Mouse (Mus musculus) limb, embryonic 14.5 days (tissue): Measurements from ENCODE around the gene Sertad2. TPM values are rescaled to one million over a fixed set of nuclear protein-coding genes. Genes with fewer than 3 reads are reported as not detected.

Source experiments
- ATAC-seq: fragments of 200-750 bp; cut with Nextera tagmentation; 2 replicates; pipeline ENCODE4 v1.8.0; 2017; ENCODE audit warnings: low read depth, moderate number of reproducible peaks, moderate TSS enrichment; ENCODE audit not compliant: low FRiP score
- DNase-seq: peaks from one replicate; pipeline ENCODE4 v3.0.0-alpha.2; 2015; ENCODE audit warnings: low spot score
- H3K27ac ChIP-seq: fragments of 300-500 bp; sonication (generic); replicated peaks from 2 replicates; pipeline ENCODE4 v1.5.1; 2014; ENCODE audit warnings: low read depth, mild to moderate bottlenecking, low read length, moderate library complexity, mixed read lengths
- H3K27me3 ChIP-seq: fragments of 300-500 bp; sonication (generic); 2 replicates; pipeline ENCODE4 v1.6.1; 2014; ENCODE audit warnings: low read length, mixed read lengths; ENCODE audit not compliant: control insufficient read depth, insufficient read depth
- H3K36me3 ChIP-seq: fragments of 300-500 bp; sonication (generic); 2 replicates; pipeline ENCODE4 v1.6.1; 2014; ENCODE audit warnings: mild to moderate bottlenecking, low read length, moderate library complexity, mixed read lengths; ENCODE audit not compliant: control insufficient read depth, insufficient read depth
- H3K4me1 ChIP-seq: fragments of 300-500 bp; sonication (generic); 2 replicates; pipeline ENCODE4 v1.6.1; 2014; ENCODE audit warnings: antibody characterized with exemption, low read length, mixed read lengths; ENCODE audit not compliant: control insufficient read depth, insufficient read depth
- H3K4me2 ChIP-seq: fragments of 300-500 bp; sonication (generic); replicated peaks from 2 replicates; pipeline ENCODE4 v1.6.1; 2014; ENCODE audit warnings: low read depth, mild to moderate bottlenecking, low read length, moderate library complexity; ENCODE audit not compliant: severe bottlenecking
- H3K4me3 ChIP-seq: fragments of 300-500 bp; sonication (generic); replicated peaks from 2 replicates; pipeline ENCODE4 v1.5.1; 2014; ENCODE audit warnings: low read length
- H3K9ac ChIP-seq: fragments of 300-500 bp; sonication (generic); 2 replicates; pipeline ENCODE4 v1.6.1; 2014; ENCODE audit warnings: mild to moderate bottlenecking, low read depth, low read length, moderate library complexity; ENCODE audit not compliant: severe bottlenecking
- H3K9me3 ChIP-seq: fragments of 300-500 bp; sonication (generic); 2 replicates; pipeline ENCODE4 v1.6.1; 2016; ENCODE audit warnings: low read length; ENCODE audit not compliant: control insufficient read depth
- POLR2A ChIP-seq: fragments of 200-500 bp; IDR thresholded peaks from 2 replicates; pipeline ENCODE4 v1.8.0; 2012; ENCODE audit warnings: inconsistent platforms, mild to moderate bottlenecking, moderate library complexity, borderline replicate concordance; ENCODE audit not compliant: insufficient read depth, insufficient read length; ENCODE audit errors: extremely low read depth
- WGBS: fragments of 180-500 bp; shearing (Covaris S2); extraction: QIAGEN DNeasy Blood & Tissue Kit; methylation state at CpG from one replicate; pipeline ENCODE4 v1.1.7; 2014; 5-methylcytosine and 5-hydroxymethylcytosine counted together
- polyA plus RNA-seq, 2 experiments: library from polyadenylated mRNA; depleted of rRNA in 1 of 2; stranded (reverse) in 1 of 2; unstranded in 1 of 2; fragments of >200 nt; fragmentation: Nextera tagmentation in 1 of 2; extraction: Ambion mirVana in 1 of 2; gene quantifications; 2 replicates each; pipeline versions ENCODE4 v1.2.1 to v1.2.3; 2012 to 2014

The Sertad2 gene
- polyA plus RNA-seq, 2 experiments, result 21.1 to 40.1 TPM

DNA sequence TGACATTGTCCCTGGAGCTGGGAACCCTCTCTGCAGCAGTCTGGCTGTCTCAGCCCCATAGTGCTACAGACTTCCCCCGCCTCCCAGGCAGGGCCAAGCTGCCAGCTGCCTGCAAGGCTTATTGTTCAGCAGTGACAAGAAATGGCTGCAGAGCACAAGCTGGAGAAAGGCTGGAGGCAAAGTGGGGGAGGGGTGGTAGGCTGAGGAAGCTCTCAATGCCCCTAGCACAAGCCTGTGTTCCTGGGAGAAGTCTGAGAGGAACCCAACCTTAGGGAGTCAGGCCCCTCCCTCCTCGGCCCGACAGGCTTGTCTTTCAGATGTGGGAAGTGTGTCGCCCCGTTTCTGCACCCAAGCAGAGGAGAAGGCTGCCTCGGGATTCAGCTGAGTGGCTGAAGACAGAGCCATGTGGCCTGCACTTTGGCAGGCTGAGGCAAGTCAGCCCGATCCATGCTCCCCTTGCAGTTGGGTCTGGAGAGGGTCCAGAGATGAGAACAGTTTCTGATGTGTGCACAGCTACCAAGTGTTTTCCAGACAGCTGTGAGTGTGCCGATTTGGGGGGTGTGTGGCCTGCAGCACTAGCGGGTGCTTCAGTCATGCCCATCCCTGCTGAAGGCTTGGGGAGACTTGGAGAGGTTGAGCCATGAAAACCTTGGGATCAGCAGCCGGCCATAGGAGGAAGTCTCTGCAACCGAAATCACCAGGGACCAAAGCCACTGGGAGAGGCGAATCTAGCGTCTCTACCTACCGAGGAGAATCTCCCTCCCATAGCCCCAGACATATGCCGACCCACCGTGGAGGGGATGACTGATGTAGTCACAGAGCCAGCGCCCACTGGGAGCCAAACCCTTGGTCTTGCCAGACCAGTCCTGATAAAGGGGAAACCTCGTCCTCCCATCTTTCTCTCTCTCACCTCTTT, 113.0 kb downstream of the Sertad2 start:
- Histone ChIP-seq H3K9ac (peak overlapping the region; percentile 26; the same call in 1 of the 2 replicates), H3K4me3 (peak overlapping the region; percentile 8), H3K4me1 (peaks cover 34% of the 10 kb centered on the region), H3K4me2 (peak overlapping the region; percentile 20), H3K27ac (peak overlapping the region; percentile 69), H3K36me3 (no peaks in the 10 kb centered on the region), H3K9me3 (no peaks in the 10 kb centered on the region), H3K27me3 (no peaks in the 10 kb centered on the region)
- ATAC-seq (peak; percentile 48), DNase-seq (no peak)
- 23% methylated on average over 17 of the region's 18 CpGs for WGBS
- TF ChIP-seq POLR2A, result no peak

- H3K9ac ChIP-seq, result peak overlapping the region; percentile 17; the same call in 1 of the 2 replicates
- ATAC-seq (0 out of 2 replicates have a peak, but pooled peaks have one; percentile 21), DNase-seq (no peak)
- H3K4me3 ChIP-seq, result peak overlapping the region; percentile 8
- WGBS, result 28% methylated on average over 10 of the region's 10 CpGs
- no peaks in the 10 kb centered on the region for H3K9me3 ChIP-seq
- H3K36me3 ChIP-seq, result no peaks in the 10 kb centered on the region
- peak overlapping the region; percentile 38; the same call in 1 of the 2 replicates for H3K27ac ChIP-seq
- TF ChIP-seq POLR2A, result no peak
- H3K4me1 ChIP-seq, result peaks cover 28% of the 10 kb centered on the region
- no peaks in the 10 kb centered on the region for H3K27me3 ChIP-seq
- H3K4me2 ChIP-seq, result peak overlapping the region; percentile 20
Observed at GRCm38 (mm10) chr11:20656711-20657057, 113.6 kb downstream of the Sertad2 start.

DNA sequence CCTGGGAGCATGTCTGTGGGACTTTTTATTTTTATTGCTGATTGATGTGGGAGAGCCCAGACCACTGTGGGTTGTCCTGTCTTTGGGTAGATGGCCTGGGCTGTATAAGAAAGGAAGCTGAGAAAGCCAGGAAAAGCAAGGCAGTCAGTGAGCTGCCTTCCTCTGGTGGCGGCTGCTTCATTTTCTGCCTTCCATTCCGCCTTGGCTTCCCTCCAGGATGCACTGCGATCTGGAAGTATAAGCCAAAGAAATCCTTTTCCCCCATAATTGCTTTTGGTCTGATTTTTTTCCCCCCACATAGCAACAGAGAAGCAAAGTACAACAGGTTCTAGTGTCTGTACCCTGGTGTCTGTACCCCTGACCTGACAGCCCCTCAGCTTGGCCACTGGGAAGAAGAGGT, 116.0 kb downstream of the Sertad2 start:
- DNase-seq (peak; percentile 49), ATAC-seq (no peak)
- WGBS, result 54% methylated on average over 3 of the region's 3 CpGs
- Histone ChIP-seq H3K4me1 (peaks cover 30% of the 10 kb centered on the region), H3K4me3 (no peak overlapping the region), H3K36me3 (no peaks in the 10 kb centered on the region), H3K27me3 (no peaks in the 10 kb centered on the region), H3K4me2 (no peak overlapping the region), H3K9ac (no peak overlapping the region), H3K9me3 (no peaks in the 10 kb centered on the region), H3K27ac (no peak overlapping the region)
- no peak for TF ChIP-seq POLR2A

DNA sequence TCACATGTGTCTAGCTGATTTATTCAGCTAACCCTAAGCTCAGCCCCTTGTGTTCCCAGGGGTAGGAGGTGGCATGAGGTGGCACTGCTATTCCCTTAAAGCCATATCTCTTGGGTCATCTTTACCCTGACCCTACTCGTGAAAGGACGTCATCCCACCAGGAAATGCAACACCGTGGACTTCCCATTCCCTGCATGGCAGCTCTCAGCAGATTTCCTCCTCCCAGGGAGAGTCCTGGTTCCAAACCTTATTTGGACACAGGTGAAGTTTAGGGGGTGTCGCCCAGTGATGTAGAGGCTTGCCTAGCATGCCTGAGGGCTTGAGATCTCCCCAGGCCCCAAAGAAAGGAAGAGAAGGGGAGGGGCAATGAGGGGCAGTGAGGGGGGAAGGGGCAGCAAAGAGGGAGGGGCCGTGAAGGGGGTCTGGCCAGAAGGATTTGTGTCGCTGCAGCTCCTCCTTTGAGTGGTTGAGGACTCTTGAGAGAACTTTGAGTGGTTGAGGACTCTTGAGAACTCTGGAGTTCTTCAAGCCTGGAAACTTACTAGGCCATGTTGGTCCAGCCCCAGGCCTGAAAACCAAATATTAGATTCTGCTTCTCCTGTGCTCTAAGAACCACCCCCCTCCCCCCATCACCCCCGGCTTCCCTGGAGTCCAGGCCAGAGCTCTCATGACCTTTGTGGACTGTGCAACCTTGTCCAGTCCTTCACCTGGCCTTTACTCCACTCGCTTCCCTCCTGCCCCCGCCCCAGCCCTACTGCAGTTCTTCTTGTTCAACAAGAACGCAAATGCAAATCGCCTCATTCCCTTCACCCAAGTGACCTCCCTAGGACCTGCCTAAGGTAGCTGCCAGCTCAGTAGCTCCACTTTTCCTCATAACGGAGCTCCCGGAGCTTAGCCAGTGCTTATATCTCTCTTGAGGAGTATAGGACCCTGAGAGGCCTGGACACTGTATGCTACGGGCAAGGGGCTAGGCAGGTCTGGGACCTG, 117.4 kb downstream of the Sertad2 start:
- Histone ChIP-seq H3K9ac (no peak overlapping the region), H3K9me3 (no peaks in the 10 kb centered on the region), H3K27me3 (no peaks in the 10 kb centered on the region), H3K4me1 (peaks cover 23% of the 10 kb centered on the region), H3K4me3 (no peak overlapping the region), H3K4me2 (no peak overlapping the region), H3K36me3 (no peaks in the 10 kb centered on the region), H3K27ac (no peak overlapping the region)
- 81% methylated on average over 14 of the region's 14 CpGs for WGBS
- ATAC-seq (no peak), DNase-seq (no peak)
- no peak for TF ChIP-seq POLR2A

DNA sequence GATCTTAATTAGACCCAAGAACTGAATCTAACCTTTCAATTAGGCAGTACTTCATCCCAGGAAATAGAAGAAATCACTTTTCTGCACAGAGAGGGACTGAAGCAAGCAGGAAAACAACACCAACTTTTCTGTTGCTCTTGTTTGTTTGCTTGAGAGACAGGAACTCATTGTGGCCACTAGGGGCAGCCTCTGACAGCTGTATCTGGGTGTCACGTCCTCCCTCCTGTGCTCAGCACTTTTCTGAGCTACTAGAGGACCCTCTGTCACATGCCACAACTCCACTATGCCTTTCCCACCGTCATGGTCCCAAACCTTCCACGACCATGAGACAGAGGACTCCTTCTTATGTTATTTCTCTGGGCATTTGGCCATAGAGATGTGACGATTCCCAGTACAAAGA, 118.6 kb downstream of the Sertad2 start:
- Histone ChIP-seq H3K4me3 (no peak overlapping the region), H3K27ac (no peak overlapping the region), H3K36me3 (no peaks in the 10 kb centered on the region), H3K9me3 (no peaks in the 10 kb centered on the region), H3K27me3 (no peaks in the 10 kb centered on the region), H3K4me2 (no peak overlapping the region), H3K4me1 (peaks cover 10% of the 10 kb centered on the region), H3K9ac (no peak overlapping the region)
- 44% methylated on average over 4 of the region's 4 CpGs for WGBS
- no peak for TF ChIP-seq POLR2A
- ATAC-seq (no peak), DNase-seq (no peak)
